Comparison of ENCODE assay signal across 9 mouse cellular contexts in the genomic region with DNA sequence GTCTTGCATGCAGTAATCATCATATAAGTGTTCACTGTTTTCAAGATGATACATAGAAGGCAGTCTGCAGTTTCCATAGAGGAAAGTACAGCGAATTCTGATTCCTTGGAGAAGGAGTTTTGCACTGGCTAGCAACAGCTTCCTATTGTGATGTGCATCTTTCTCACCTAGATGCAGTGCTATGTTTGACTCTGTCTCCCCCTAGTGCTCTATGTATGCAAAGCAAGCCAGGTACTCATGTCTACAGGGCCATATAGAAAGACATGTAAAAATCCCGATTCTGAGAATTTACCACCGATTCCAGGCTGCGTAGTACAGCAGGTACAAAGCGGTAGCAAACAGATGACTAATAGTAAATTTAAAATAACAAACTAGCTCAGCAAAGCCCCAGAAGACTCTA. TPM values are rescaled to one million over a fixed set of nuclear protein-coding genes. Genes with fewer than 3 reads are reported as not detected.
A peak's percentile ranks its signal among the peaks of the same experiment; 100 is the strongest.
DNase-seq lines count a peak whose midpoint lies in the region; ATAC-seq and TF ChIP-seq lines count a peak whose summit lies in the region.
"Had no signal": no experiment of that assay in that cellular context is flagged by ENCODE, and none has a peak within 500 bp of the region (broad histone marks: within the 10 kb centered on the region; RNA-seq: fewer than 3 reads in every experiment).

No protein-coding gene starts in this region.

- H3K36me3 ChIP-seq in kidney, postnatal 0 days (ENCODE audit: insufficient read depth, low read length) = no peaks in the 10 kb centered on the region
- H3K36me3 ChIP-seq: heart, embryonic 15.5 days had no signal

- no peak for TF ChIP-seq POLR2A in embryonic fibroblast, embryonic 13.5 days (IDR thresholded peaks at IDR 0.05; ENCODE audit: low read depth, low read length)

- intact Hi-C loops in gastrocnemius, adult 2 months (cut with DNase I) = no loop called here

- H3K4me3 ChIP-seq in gastrocnemius, adult 2 months = no peak overlapping the region
- H3K4me3 ChIP-seq in embryonic fibroblast, embryonic 13.5 days (ENCODE audit: insufficient read depth, low read length) = no peak overlapping the region
- no peak overlapping the region for H3K4me3 ChIP-seq in kidney, postnatal 0 days (replicated peaks; ENCODE audit: low read depth, low read length)
- H3K4me3 ChIP-seq: heart, embryonic 15.5 days had no signal

- no peak for DNase-seq in gastrocnemius, adult 2 months
- DNase-seq in gastrocnemius, adult 18-20 months (ENCODE audit: low spot score) = no peak
- peak; percentile 3 for DNase-seq in MEL-GATA-1-ER (ENCODE audit: extremely low read depth, low read depth)
- DNase-seq in kidney, postnatal 0 days (ENCODE audit: low spot score) = peak; percentile 84
- peak; percentile 66 for DNase-seq in mesoderm, embryonic 11.5 days (ENCODE audit: low read depth, low spot score)
- DNase-seq in spleen, adult 12 weeks (ENCODE audit: low spot score) = no peak
- DNase-seq in urinary bladder, adult 18-20 months (ENCODE audit: low spot score in 2 of 2) = no peak

- H3K4me1 ChIP-seq in embryonic fibroblast, embryonic 13.5 days (ENCODE audit: control insufficient read depth, insufficient read depth, low read length) = no peaks in the 10 kb centered on the region
- no peaks in the 10 kb centered on the region for H3K4me1 ChIP-seq in kidney, postnatal 0 days (replicated peaks; ENCODE audit: insufficient read depth, low read length)
- H3K4me1 ChIP-seq: heart, embryonic 15.5 days had no signal

- H3K27ac ChIP-seq in gastrocnemius, adult 2 months = no peak overlapping the region
- H3K27ac ChIP-seq in embryonic fibroblast, embryonic 13.5 days (ENCODE audit: insufficient read depth, low read length) = no peak overlapping the region
- no peak overlapping the region for H3K27ac ChIP-seq in kidney, postnatal 0 days
- H3K27ac ChIP-seq: heart, embryonic 15.5 days had no signal

- no peak overlapping the region for H3K4me2 ChIP-seq in kidney, postnatal 0 days (ENCODE audit: low read length)
- H3K4me2 ChIP-seq: heart, embryonic 15.5 days had no signal

- no peak overlapping the region for H3K9ac ChIP-seq in kidney, postnatal 0 days (ENCODE audit: low read depth, low read length)
- H3K9ac ChIP-seq: heart, embryonic 15.5 days had no signal

- TF ChIP-seq CTCF in gastrocnemius, adult 2 months (IDR thresholded peaks at IDR 0.05) = peak; percentile 56
- TF ChIP-seq CTCF in embryonic fibroblast, embryonic 13.5 days (IDR thresholded peaks at IDR 0.05; ENCODE audit: borderline replicate concordance, insufficient read depth, low read length) = 0 out of 2 replicates have a peak, but pooled peaks have one; percentile 15
- peak; percentile 87 for TF ChIP-seq CTCF in kidney, postnatal 0 days (IDR thresholded peaks at IDR 0.05; ENCODE audit: low read depth)

- peak; percentile 77 for ATAC-seq in kidney, postnatal 0 days (replicated peaks; ENCODE audit: low FRiP score, low read depth)

- no peaks in the 10 kb centered on the region for H3K9me3 ChIP-seq in kidney, postnatal 0 days (replicated peaks; ENCODE audit: low read length)
- H3K9me3 ChIP-seq: heart, embryonic 15.5 days had no signal

- H3K27me3 ChIP-seq in kidney, postnatal 0 days (ENCODE audit: insufficient read depth, low read length) = no peaks in the 10 kb centered on the region
- H3K27me3 ChIP-seq: heart, embryonic 15.5 days had no signal

- WGBS in kidney, postnatal 0 days = 41% methylated on average over 5 of the region's 5 CpGs

RNA-seq across cellular contexts. Expression of gene Lce1m, which starts 12.6 kb away (rescaled TPM):
- not detected for total RNA-seq in gastrocnemius, adult 2 months (2021)
- not detected for total RNA-seq in gastrocnemius, adult 18-20 months (2021)
- not detected in 2 replicates for polyA plus RNA-seq in embryonic fibroblast, embryonic 13.5 days (2011; ENCODE audit: insufficient read length, low read depth, missing spikeins)
- polyA plus RNA-seq in kidney, postnatal 0 days (2015; fragmentation: Nextera tagmentation; extraction: Ambion mirVana) = 0.13 TPM in 1 of 2 replicates, not detected in the other
- polyA plus RNA-seq: heart, embryonic 15.5 days had no signal

RNA-seq across cellular contexts. Expression of gene Crct1, which starts 16.0 kb away (rescaled TPM):
- not detected for total RNA-seq in gastrocnemius, adult 2 months (2021)
- total RNA-seq in gastrocnemius, adult 18-20 months (2021) = not detected
- polyA plus RNA-seq in embryonic fibroblast, embryonic 13.5 days (2011; ENCODE audit: insufficient read length, low read depth, missing spikeins) = 0.74 and 1.4 TPM in 2 replicates
- polyA plus RNA-seq in kidney, postnatal 0 days (2015; fragmentation: Nextera tagmentation; extraction: Ambion mirVana) = 0.45 and 0.52 TPM in 2 replicates

RNA-seq across cellular contexts. Expression of gene Gm4858, which starts 37.2 kb away (rescaled TPM):
- total RNA-seq in gastrocnemius, adult 2 months (2021) = not detected
- not detected for total RNA-seq in gastrocnemius, adult 18-20 months (2021)
- polyA plus RNA-seq in embryonic fibroblast, embryonic 13.5 days (2011; ENCODE audit: insufficient read length, low read depth, missing spikeins) = not detected in 2 replicates
- not detected in 2 replicates for polyA plus RNA-seq in kidney, postnatal 0 days (2015; fragmentation: Nextera tagmentation; extraction: Ambion mirVana)
- polyA plus RNA-seq: heart, embryonic 15.5 days had no signal

RNA-seq across cellular contexts. Expression of gene Lce3f, which starts 39.4 kb away (rescaled TPM):
- total RNA-seq in gastrocnemius, adult 2 months (2021) = not detected
- total RNA-seq in gastrocnemius, adult 18-20 months (2021) = not detected
- not detected in 2 replicates for polyA plus RNA-seq in embryonic fibroblast, embryonic 13.5 days (2011; ENCODE audit: insufficient read length, low read depth, missing spikeins)
- not detected in 2 replicates for polyA plus RNA-seq in kidney, postnatal 0 days (2015; fragmentation: Nextera tagmentation; extraction: Ambion mirVana)

Comparison
In these comparisons a context has a peak if more than half of its experiments do, and no peak if none do; other contexts are left out.
1. DNase-seq: peak in MEL-GATA-1-ER (single experiment), kidney, postnatal 0 days (single experiment) and mesoderm, embryonic 11.5 days (single experiment); none in gastrocnemius, adult 2 months (single experiment), gastrocnemius, adult 18-20 months (single experiment), spleen, adult 12 weeks (single experiment) and urinary bladder, adult 18-20 months (0 of 2).
2. CTCF ChIP-seq: peak in every context shown above with its lines; median percentile 87 in kidney, postnatal 0 days; 56 in gastrocnemius, adult 2 months; 15 in embryonic fibroblast, embryonic 13.5 days.